Mouse (Mus musculus) thymus, adult 2 months (tissue): ENCODE data around the gene Pacrg. TPM values are rescaled to one million over a fixed set of nuclear protein-coding genes. Genes with fewer than 3 reads are reported as not detected.

Source experiments
- DNase-seq: peaks from one replicate; pipeline ENCODE4 v3.0.0; 2021
- H3K27ac ChIP-seq: fragments of 200-500 bp; 2 replicates; pipeline ENCODE4 v1.5.1; 2012; ENCODE audit warnings: low read length, control low read depth; ENCODE audit not compliant: control insufficient read depth, insufficient read depth
- H3K27me3 ChIP-seq: fragments of 200-500 bp; 2 replicates; pipeline ENCODE4 v1.6.1; 2012; ENCODE audit warnings: mild to moderate bottlenecking, low read length, moderate library complexity, mixed read lengths; ENCODE audit not compliant: control insufficient read depth, insufficient read depth
- H3K36me3 ChIP-seq: fragments of 200-500 bp; 2 replicates; pipeline ENCODE4 v1.6.1; 2012; ENCODE audit warnings: mild to moderate bottlenecking, low read length, moderate library complexity; ENCODE audit not compliant: control insufficient read depth, insufficient read depth
- H3K4me1 ChIP-seq: fragments of 200-500 bp; replicated peaks from 2 replicates; pipeline ENCODE4 v1.6.1; 2012; ENCODE audit warnings: low read length; ENCODE audit not compliant: control insufficient read depth, insufficient read depth
- H3K4me3 ChIP-seq: fragments of 200-500 bp; 2 replicates; pipeline ENCODE4 v1.5.1; 2012; ENCODE audit warnings: mild to moderate bottlenecking, low read length, control low read depth, moderate library complexity; ENCODE audit not compliant: control insufficient read depth, insufficient read depth
- CTCF ChIP-seq: fragments of 200-500 bp; IDR thresholded peaks from 2 replicates; pipeline ENCODE4 v1.5.1; 2012; ENCODE audit warnings: mild to moderate bottlenecking, control low read depth, low read length, moderate library complexity, borderline replicate concordance; ENCODE audit not compliant: control insufficient read depth, poor library complexity, insufficient read depth; ENCODE audit errors: extremely low read depth
- POLR2A ChIP-seq: fragments of 200-500 bp; IDR thresholded peaks from 2 replicates; pipeline ENCODE4 v1.6.1; 2012; ENCODE audit warnings: mild to moderate bottlenecking, low read length, control low read depth, moderate library complexity; ENCODE audit not compliant: control insufficient read depth, poor library complexity, insufficient read depth; ENCODE audit errors: extremely low read depth
- WGBS: fragments of 180-500 bp; shearing (Covaris S2); methylation state at CpG from one replicate; pipeline ENCODE4 v1.1.7; 2018; 5-methylcytosine and 5-hydroxymethylcytosine counted together
- polyA plus RNA-seq: library from polyadenylated mRNA; depleted of rRNA; stranded (reverse); fragments of >200 nt; gene quantifications from 2 replicates; pipeline ENCODE4 v1.2.3, GENCODE M21; 2012

Gene Pacrg
- polyA plus RNA-seq, 1 experiment: 0.34 TPM

- Histone ChIP-seq H3K27me3 (no peaks in the 10 kb centered on the region), H3K4me1 (peaks cover 3% of the 10 kb centered on the region; the same call in 1 of the 2 replicates), H3K4me3 (peak overlapping the region; percentile 35), H3K27ac (no peak overlapping the region), H3K36me3 (no peaks in the 10 kb centered on the region)
- peak; percentile 36 for DNase-seq
- no peak for TF ChIP-seq POLR2A
- TF ChIP-seq CTCF: no peak
- WGBS: 4% methylated on average over 20 of the region's 20 CpGs
Observed at GRCm38 (mm10) chr17:10840731-10841201, 655 bp upstream of the Pacrg start.

GRCm38 (mm10) chr17:10818971-10819370 is 21.1 kb downstream of the Pacrg start:
- TF ChIP-seq CTCF: no peak
- no peak for TF ChIP-seq POLR2A
- no peaks in the 10 kb centered on the region for H3K27me3 ChIP-seq
- 91% methylated on average over 4 of the region's 4 CpGs for WGBS
- no peak for DNase-seq
- no peaks in the 10 kb centered on the region for H3K36me3 ChIP-seq
- H3K4me3 ChIP-seq: no peak overlapping the region
- H3K4me1 ChIP-seq: no peaks in the 10 kb centered on the region
- H3K27ac ChIP-seq: no peak overlapping the region

GRCm38 (mm10) chr17:10808571-10808970 is 31.5 kb downstream of the Pacrg start:
- WGBS: 87% methylated on average over 2 of the region's 2 CpGs
- Histone ChIP-seq H3K27me3 (no peaks in the 10 kb centered on the region), H3K4me1 (no peaks in the 10 kb centered on the region), H3K36me3 (no peaks in the 10 kb centered on the region), H3K27ac (no peak overlapping the region), H3K4me3 (no peak overlapping the region)
- TF ChIP-seq CTCF: no peak
- no peak for TF ChIP-seq POLR2A
- no peak for DNase-seq

GRCm38 (mm10) chr17:10807261-10807998 is 32.7 kb downstream of the Pacrg start:
- TF ChIP-seq CTCF (no peak), POLR2A (no peak)
- no peak overlapping the region for H3K4me3 ChIP-seq
- H3K36me3 ChIP-seq: no peaks in the 10 kb centered on the region
- no peak for DNase-seq
- WGBS: 94% methylated on average over 13 of the region's 13 CpGs
- H3K27ac ChIP-seq: no peak overlapping the region
- H3K27me3 ChIP-seq: no peaks in the 10 kb centered on the region
- H3K4me1 ChIP-seq: no peaks in the 10 kb centered on the region

GRCm38 (mm10) chr17:10806692-10807091 is 33.4 kb downstream of the Pacrg start:
- TF ChIP-seq POLR2A (no peak), CTCF (no peak)
- WGBS: 95% methylated on average over 4 of the region's 4 CpGs
- no peak overlapping the region for H3K4me3 ChIP-seq

GRCm38 (mm10) chr17:10791661-10792060 is 48.5 kb downstream of the Pacrg start:
- Histone ChIP-seq H3K27ac (no peak overlapping the region), H3K27me3 (no peaks in the 10 kb centered on the region), H3K36me3 (no peaks in the 10 kb centered on the region), H3K4me3 (no peak overlapping the region), H3K4me1 (no peaks in the 10 kb centered on the region)
- TF ChIP-seq POLR2A: no peak
- no peak for TF ChIP-seq CTCF
- no peak for DNase-seq
- 64% methylated on average over 3 of the region's 3 CpGs for WGBS

More at GRCm38 (mm10) chr17:10806692-10807091, 33.4 kb downstream of the Pacrg start:
- no peaks in the 10 kb centered on the region for H3K27me3 ChIP-seq
- no peak for DNase-seq
- no peaks in the 10 kb centered on the region for H3K36me3 ChIP-seq
- no peak overlapping the region for H3K27ac ChIP-seq
- no peaks in the 10 kb centered on the region for H3K4me1 ChIP-seq
